ENCODE assay signal across 8 mouse cellular contexts in the genomic region with DNA sequence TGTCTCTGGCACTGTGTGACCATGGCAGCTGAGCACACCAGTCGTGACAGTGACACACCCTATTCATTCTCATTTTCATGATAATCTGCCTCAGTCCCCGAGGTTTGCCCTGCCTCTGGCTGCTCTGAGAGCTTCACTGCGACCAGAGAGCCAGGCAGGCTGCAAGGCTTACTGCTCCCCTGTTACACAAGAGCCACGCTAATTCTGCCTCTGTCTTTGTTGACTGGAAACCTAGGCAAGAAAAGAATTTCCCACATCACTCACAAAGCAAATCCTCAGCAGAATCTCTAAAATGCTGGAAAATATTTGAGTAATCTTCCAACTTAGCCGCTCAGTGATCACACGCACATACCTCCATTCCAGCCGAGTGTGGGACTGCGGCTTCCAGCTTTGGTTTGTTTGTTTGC.
DNase-seq lines count a peak whose midpoint lies in the region; ATAC-seq and TF ChIP-seq lines count a peak whose summit lies in the region.

No protein-coding gene starts in this region.

- ATAC-seq in Patski: peak; percentile 86
- peak; percentile 40; the same call in 1 of the 2 replicates for ATAC-seq in hindbrain, embryonic 12.5 days (ENCODE audit: low FRiP score)
- ATAC-seq in liver, embryonic 14.5 days (ENCODE audit: insufficient read depth): no peak

- no peak overlapping the region for H3K4me2 ChIP-seq in hindbrain, embryonic 12.5 days (replicated peaks)
- H3K4me2 ChIP-seq in liver, embryonic 14.5 days (ENCODE audit: low read depth): no peak overlapping the region

- peak; percentile 32 for DNase-seq in ES-CJ7 (ENCODE audit: low read depth, low spot score)
- peak; percentile 94 for DNase-seq in Patski (ENCODE audit: low read depth, low spot score)
- no peak for DNase-seq in liver, embryonic 14.5 days (ENCODE audit: low read depth in 3 of 3, low spot score in 3 of 3)
- DNase-seq in left cerebral cortex, adult 8-10 months (ENCODE audit: low spot score in 2 of 2): no peak
- DNase-seq in gastrocnemius, adult 18-20 months (ENCODE audit: low spot score): no peak
- DNase-seq in ovary, postnatal 10 days (ENCODE audit: low spot score): no peak
- DNase-seq in c-Kit-positive CD71-positive TER-119-positive erythroid progenitor cells, embryonic 14.5 days (ENCODE audit: low spot score): no peak

- no peak for TF ChIP-seq CTCF in Patski (IDR thresholded peaks at IDR 0.05)
- no peak for TF ChIP-seq CTCF in liver, embryonic 14.5 days (IDR thresholded peaks at IDR 0.05; ENCODE audit: low read depth)

- peak overlapping the region; percentile 52; the same call in 1 of the 2 replicates for H3K27ac ChIP-seq in hindbrain, embryonic 12.5 days
- 0 out of 2 replicates have a peak overlapping the region, but pooled peaks have one; percentile 5 for H3K27ac ChIP-seq in liver, embryonic 14.5 days

- H3K4me1 ChIP-seq in hindbrain, embryonic 12.5 days: peaks cover 13% of the 10 kb centered on the region; the same call in 1 of the 2 replicates
- H3K4me1 ChIP-seq in liver, embryonic 14.5 days (replicated peaks; ENCODE audit: control insufficient read depth in 2 of 2, insufficient read depth in 2 of 2, low read length in 1 of 2): peaks cover 0 to 21% of the 10 kb centered on the region in 2 experiments; a peak in 2 of 4 replicates

- H3K36me3 ChIP-seq in hindbrain, embryonic 12.5 days: no peaks in the 10 kb centered on the region
- no peaks in the 10 kb centered on the region for H3K36me3 ChIP-seq in liver, embryonic 14.5 days (replicated peaks; ENCODE audit: control insufficient read depth, insufficient read depth, low read depth)

- no peak overlapping the region for H3K4me3 ChIP-seq in hindbrain, embryonic 12.5 days
- no peak overlapping the region for H3K4me3 ChIP-seq in liver, embryonic 14.5 days (ENCODE audit: insufficient read depth in 1 of 2, low read depth in 2 of 2, low read length in 2 of 2)

- no peak for TF ChIP-seq EP300 in liver, embryonic 14.5 days (IDR thresholded peaks at IDR 0.05; ENCODE audit: low read depth)

- H3K9me3 ChIP-seq in hindbrain, embryonic 12.5 days (replicated peaks): no peaks in the 10 kb centered on the region
- H3K9me3 ChIP-seq in liver, embryonic 14.5 days (ENCODE audit: control insufficient read depth, low read length): no peaks in the 10 kb centered on the region

- no peak overlapping the region for H3K9ac ChIP-seq in hindbrain, embryonic 12.5 days
- H3K9ac ChIP-seq in liver, embryonic 14.5 days (replicated peaks): no peak overlapping the region

- CTCF ChIA-PET in Patski (lab: Charles Lee): interaction anchor here (0.7 to 1.1 kb wide), 3 partner anchors 10 to 292 kb away, joined by 3 to 5 read pairs (median 3); no protein-coding TSS in a partner anchor

- in situ Hi-C loops in Patski (cut with MboI; ENCODE audit: low pct_unique_long_range_greater_than_20kb): loop anchor here (5.0 to 25.0 kb wide), 2 partner anchors 238 to 322 kb away; no protein-coding TSS in a partner anchor

- no peaks in the 10 kb centered on the region for H3K27me3 ChIP-seq in Patski
- peaks cover 6% of the 10 kb centered on the region; the same call in 1 of the 2 replicates for H3K27me3 ChIP-seq in hindbrain, embryonic 12.5 days
- no peaks in the 10 kb centered on the region for H3K27me3 ChIP-seq in liver, embryonic 14.5 days (ENCODE audit: control insufficient read depth, insufficient read depth, low read length)

- POLR2A ChIA-PET in Patski (lab: Charles Lee): interaction anchor here (0.6 kb wide), 1 partner anchor 79 kb away, joined by 3 read pairs; no protein-coding TSS in a partner anchor

- WGBS in hindbrain, embryonic 12.5 days: 37% methylated on average over 8 of the region's 8 CpGs
- WGBS in liver, embryonic 14.5 days (ENCODE audit: insufficient replicate concordance): 30% methylated on average over 8 of the region's 8 CpGs

Comparison
In these comparisons a context has a peak if more than half of its experiments do, and no peak if none do; other contexts are left out.
1. DNase-seq: peak in ES-CJ7 (single experiment) and Patski (single experiment); none in liver, embryonic 14.5 days (0 of 3), left cerebral cortex, adult 8-10 months (0 of 2), gastrocnemius, adult 18-20 months (single experiment), ovary, postnatal 10 days (single experiment) and c-Kit-positive CD71-positive TER-119-positive erythroid progenitor cells, embryonic 14.5 days (single experiment).